Mouse (Mus musculus) hindbrain, embryonic 16.5 days (tissue): Measurements from ENCODE around the gene S1pr5. TPM values are rescaled to one million over a fixed set of nuclear protein-coding genes. Genes with fewer than 3 reads are reported as not detected.

Experiments
- ATAC-seq: fragments of 200-750 bp; cut with Nextera tagmentation; 2 replicates; pipeline ENCODE4 v1.8.0; 2017; ENCODE audit warnings: moderate TSS enrichment, moderate library complexity
- H3K27ac ChIP-seq: fragments of 300-500 bp; sonication (generic); 2 replicates; pipeline ENCODE4 v1.5.1; 2014; ENCODE audit warnings: low read depth, mild to moderate bottlenecking, control low read depth, low read length, moderate library complexity
- H3K27me3 ChIP-seq: fragments of 300-500 bp; sonication (generic); replicated peaks from 2 replicates; pipeline ENCODE4 v1.6.1; 2014; ENCODE audit warnings: low read length; ENCODE audit not compliant: control insufficient read depth, insufficient read depth
- H3K36me3 ChIP-seq: fragments of 300-500 bp; sonication (generic); 2 replicates; pipeline ENCODE4 v1.6.1; 2014; ENCODE audit warnings: mild to moderate bottlenecking, low read length, moderate library complexity, mixed read lengths; ENCODE audit not compliant: control insufficient read depth, insufficient read depth
- H3K4me1 ChIP-seq: fragments of 300-500 bp; sonication (generic); 2 replicates; pipeline ENCODE4 v1.6.1; 2014; ENCODE audit warnings: low read depth, low read length; ENCODE audit not compliant: control insufficient read depth, insufficient read depth
- H3K4me2 ChIP-seq: fragments of 300-500 bp; sonication (generic); 2 replicates; pipeline ENCODE4 v1.6.1; 2014; ENCODE audit warnings: mild to moderate bottlenecking, low read length, control low read depth, moderate library complexity
- H3K4me3 ChIP-seq: fragments of 300-500 bp; sonication (generic); 2 replicates; pipeline ENCODE4 v1.5.1; 2014; ENCODE audit warnings: mild to moderate bottlenecking, low read length, control low read depth, moderate library complexity
- H3K9ac ChIP-seq: fragments of 300-500 bp; sonication (generic); 2 replicates; pipeline ENCODE4 v1.6.1; 2014; ENCODE audit warnings: low read depth, mild to moderate bottlenecking, control low read depth, low read length, moderate library complexity
- H3K9me3 ChIP-seq: fragments of 300-500 bp; sonication (generic); 2 replicates; pipeline ENCODE4 v1.6.1; 2014; ENCODE audit warnings: mild to moderate bottlenecking, low read length, moderate library complexity; ENCODE audit not compliant: control insufficient read depth
- WGBS: fragments of 180-500 bp; shearing (Covaris S2); extraction: QIAGEN DNeasy Blood & Tissue Kit; methylation state at CpG from one replicate; pipeline ENCODE4 v1.1.7; 2014; 5-methylcytosine and 5-hydroxymethylcytosine counted together
- polyA plus RNA-seq: library from polyadenylated mRNA; unstranded; fragments of >200 nt; fragmentation: Nextera tagmentation; extraction: Ambion mirVana; gene quantifications from 2 replicates; pipeline ENCODE4 v1.2.1, GENCODE M21; 2015

Gene S1pr5
- polyA plus RNA-seq, 1 experiment from 2014 or later: 5.7 TPM

GRCm38 (mm10) chr9:21244428-21245112 lies 3.7 kb downstream of the S1pr5 start:
- peak overlapping the region; percentile 54 for H3K9ac ChIP-seq
- peak overlapping the region; percentile 87 for H3K4me2 ChIP-seq
- H3K36me3 ChIP-seq: no peaks in the 10 kb centered on the region
- H3K4me1 ChIP-seq: peaks cover 14% of the 10 kb centered on the region
- peaks cover 52% of the 10 kb centered on the region for H3K27me3 ChIP-seq
- peak; percentile 65 for ATAC-seq
- WGBS: under 1% methylated on average over 68 of the region's 72 CpGs
- H3K27ac ChIP-seq: peak overlapping the region; percentile 70
- H3K9me3 ChIP-seq: no peaks in the 10 kb centered on the region; the same call in 1 of the 2 replicates
- H3K4me3 ChIP-seq: peak overlapping the region; percentile 51

- H3K9me3 ChIP-seq: no peaks in the 10 kb centered on the region; the same call in 1 of the 2 replicates
- H3K9ac ChIP-seq: peak overlapping the region; percentile 54
- peaks cover 17% of the 10 kb centered on the region for H3K4me1 ChIP-seq
- peak overlapping the region; percentile 51 for H3K4me3 ChIP-seq
- WGBS: 4% methylated on average over 42 of the region's 42 CpGs
- H3K36me3 ChIP-seq: no peaks in the 10 kb centered on the region
- H3K27ac ChIP-seq: peak overlapping the region; percentile 70
- no peak; the same call in 1 of the 2 replicates for ATAC-seq
- H3K27me3 ChIP-seq: peaks cover 46% of the 10 kb centered on the region
- H3K4me2 ChIP-seq: peak overlapping the region; percentile 87
These were observed 4.3 kb downstream of the S1pr5 start for GRCm38 (mm10) chr9:21243826-21244427.

- no peak for ATAC-seq
- no peak overlapping the region for H3K4me2 ChIP-seq
- no peak overlapping the region for H3K27ac ChIP-seq
- H3K4me3 ChIP-seq: no peak overlapping the region
- H3K27me3 ChIP-seq: peaks cover 25% of the 10 kb centered on the region
- no peak overlapping the region for H3K9ac ChIP-seq
- peaks cover 29% of the 10 kb centered on the region for H3K4me1 ChIP-seq
- H3K9me3 ChIP-seq: no peaks in the 10 kb centered on the region; the same call in 1 of the 2 replicates
- H3K36me3 ChIP-seq: no peaks in the 10 kb centered on the region
- WGBS: 5% methylated on average over 11 of the region's 11 CpGs
These were observed 6.9 kb downstream of the S1pr5 start for GRCm38 (mm10) chr9:21241343-21241742.

GRCm38 (mm10) chr9:21239465-21239848 lies 8.8 kb downstream of the S1pr5 start:
- H3K27me3 ChIP-seq: peaks cover 12% of the 10 kb centered on the region
- H3K4me1 ChIP-seq: peaks cover 20% of the 10 kb centered on the region
- H3K9ac ChIP-seq: peak overlapping the region; percentile 98
- 35% methylated on average over 4 of the region's 4 CpGs for WGBS
- peak overlapping the region; percentile 83 for H3K4me2 ChIP-seq
- peaks cover 5% of the 10 kb centered on the region; the same call in 1 of the 2 replicates for H3K36me3 ChIP-seq
- peak overlapping the region; percentile 80 for H3K4me3 ChIP-seq
- no peak overlapping the region; the same call in 1 of the 2 replicates for H3K27ac ChIP-seq
- H3K9me3 ChIP-seq: no peaks in the 10 kb centered on the region; the same call in 1 of the 2 replicates
- no peak for ATAC-seq

GRCm38 (mm10) chr9:21238733-21239464 lies 9.3 kb downstream of the S1pr5 start, which contains the start of gene Keap1:
Gene Keap1 (minus strand): TSS chr9:21239361.
- H3K4me1 ChIP-seq: peaks cover 20% of the 10 kb centered on the region
- H3K27me3 ChIP-seq: peaks cover 10% of the 10 kb centered on the region
- peak within 1 kb of the TSS; percentile 98 for H3K9ac ChIP-seq
- peaks cover 9% of the 10 kb centered on the region for H3K36me3 ChIP-seq
- peak within 1 kb of the TSS; percentile 83 for H3K4me2 ChIP-seq
- no peaks in the 10 kb centered on the region; the same call in 1 of the 2 replicates for H3K9me3 ChIP-seq
- whole genome bisulfite sequencing: under 1% methylated on average over 67 of the region's 90 CpGs
- peak within 1 kb of the TSS; percentile 87 for H3K27ac ChIP-seq
- peak; percentile 86 for ATAC-seq
- peak within 1 kb of the TSS; percentile 80 for H3K4me3 ChIP-seq

GRCm38 (mm10) chr9:21238004-21238732 lies 10.1 kb downstream of the S1pr5 start:
- peak overlapping the region; percentile 87 for H3K27ac ChIP-seq
- peak overlapping the region; percentile 98 for H3K9ac ChIP-seq
- 2% methylated on average over 31 of the region's 31 CpGs for WGBS
- H3K4me2 ChIP-seq: peak overlapping the region; percentile 83
- H3K4me3 ChIP-seq: peak overlapping the region; percentile 80
- H3K27me3 ChIP-seq: peaks cover 7% of the 10 kb centered on the region
- 0 out of 2 replicates have a peak, but pooled peaks have one; percentile 1 for ATAC-seq
- peaks cover 17% of the 10 kb centered on the region for H3K36me3 ChIP-seq
- no peaks in the 10 kb centered on the region; the same call in 1 of the 2 replicates for H3K9me3 ChIP-seq
- H3K4me1 ChIP-seq: peaks cover 20% of the 10 kb centered on the region

GRCm38 (mm10) chr9:21237368-21238003 lies 10.8 kb downstream of the S1pr5 start:
- Histone ChIP-seq H3K27ac (peak overlapping the region; percentile 87), H3K36me3 (peaks cover 18% of the 10 kb centered on the region), H3K4me1 (peaks cover 20% of the 10 kb centered on the region), H3K27me3 (peaks cover 3% of the 10 kb centered on the region), H3K4me3 (peak overlapping the region; percentile 80), H3K4me2 (peak overlapping the region; percentile 83), H3K9ac (peak overlapping the region; percentile 98), H3K9me3 (no peaks in the 10 kb centered on the region)
- 18% methylated on average over 19 of the region's 19 CpGs for WGBS
- ATAC-seq: peak; percentile 40

GRCm38 (mm10) chr9:21236991-21237367 lies 11.3 kb downstream of the S1pr5 start:
- Histone ChIP-seq H3K4me3 (peak overlapping the region; percentile 80), H3K9ac (peak overlapping the region; percentile 98), H3K36me3 (peaks cover 18% of the 10 kb centered on the region), H3K27me3 (no peaks in the 10 kb centered on the region; the same call in 1 of the 2 replicates), H3K9me3 (no peaks in the 10 kb centered on the region), H3K4me2 (peak overlapping the region; percentile 83), H3K4me1 (peaks cover 20% of the 10 kb centered on the region), H3K27ac (no peak overlapping the region)
- WGBS: 81% methylated on average over 25 of the region's 25 CpGs
- no peak for ATAC-seq
